ENCODE assay signal across 22 mouse cellular contexts in the genomic region with DNA sequence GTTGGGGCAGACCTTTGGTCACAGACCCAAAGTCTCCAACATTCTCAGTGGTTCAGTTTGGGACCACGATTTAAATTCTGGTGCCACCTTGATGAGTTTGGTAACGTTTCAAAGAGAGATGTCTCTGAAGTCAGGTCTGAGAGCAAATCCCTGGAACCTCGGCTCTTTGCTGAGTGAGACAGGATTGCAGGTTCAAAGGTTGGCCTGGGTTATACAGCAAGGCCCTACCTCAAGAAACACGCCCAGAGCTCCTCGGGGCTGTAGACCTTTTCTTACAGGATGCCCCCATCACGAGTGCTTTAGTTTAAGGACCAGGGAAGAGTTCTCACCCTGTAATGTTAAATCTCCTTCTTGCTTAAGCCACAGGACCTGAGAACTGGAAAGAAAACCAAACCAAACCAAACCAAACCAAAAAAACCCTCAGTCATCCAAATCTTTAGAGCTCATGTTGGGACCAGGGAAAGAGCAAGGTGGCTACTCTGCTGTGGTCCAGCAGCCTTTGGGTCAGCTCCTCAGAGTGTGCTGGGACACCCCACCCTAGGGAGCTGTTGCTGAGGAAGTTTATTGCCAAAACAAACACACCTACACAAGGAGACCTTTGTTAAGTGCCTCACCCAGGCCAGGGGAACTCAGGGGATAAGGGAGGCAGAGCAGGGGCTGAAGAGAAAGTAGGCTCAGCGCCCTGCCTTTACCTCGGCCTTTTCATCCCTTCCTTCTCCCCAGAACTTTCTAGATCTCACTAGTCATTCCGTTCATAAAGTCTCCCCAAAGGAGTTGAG. TPM values are rescaled to one million over a fixed set of nuclear protein-coding genes. Genes with fewer than 3 reads are reported as not detected.
DNase-seq lines count a peak whose midpoint lies in the region; ATAC-seq and TF ChIP-seq lines count a peak whose summit lies in the region.
"Had no signal": no experiment of that assay in that cellular context is flagged by ENCODE, and none has a peak within 500 bp of the region (broad histone marks: within the 10 kb centered on the region; RNA-seq: fewer than 3 reads in every experiment).

No protein-coding gene starts in this region.

- H3K9ac ChIP-seq in kidney, postnatal 0 days (ENCODE audit: low read depth, low read length) = no peak overlapping the region
- H3K9ac ChIP-seq in intestine, embryonic 14.5 days (ENCODE audit: low read length) = no peak overlapping the region
- H3K9ac ChIP-seq in liver, embryonic 12.5 days = peak overlapping the region; percentile 33
- H3K9ac ChIP-seq: hindbrain, embryonic 12.5 days had no signal

- H3K4me3 ChIP-seq in kidney, postnatal 0 days (replicated peaks; ENCODE audit: low read depth, low read length) = no peak overlapping the region
- H3K4me3 ChIP-seq in intestine, embryonic 14.5 days (ENCODE audit: low read depth, low read length) = no peak overlapping the region
- no peak overlapping the region for H3K4me3 ChIP-seq in liver, embryonic 12.5 days
- H3K4me3 ChIP-seq: heart, adult 2 months; hindbrain, embryonic 12.5 days had no signal

- no peak for DNase-seq in kidney, postnatal 0 days (ENCODE audit: low spot score)
- no peak for DNase-seq in kidney, adult 11 months
- no peak for DNase-seq in intestine, embryonic 14.5 days (ENCODE audit: low spot score)
- peak; percentile 68 for DNase-seq in lung, postnatal 36 days
- no peak for DNase-seq in thymus, postnatal 0 days (ENCODE audit: low spot score)
- no peak for DNase-seq in layer of hippocampus, postnatal 10 days (ENCODE audit: low spot score in 2 of 2)
- DNase-seq: adrenal gland, postnatal 14 days; B cell, adult 2 months; cerebellum, adult 8-10 months; gastrocnemius, postnatal 10 days; heart, adult 2 months; left cerebral cortex, postnatal 4 days; right cerebral cortex, postnatal 4 days; thymus, postnatal 14 days had no signal

- no peaks in the 10 kb centered on the region for H3K9me3 ChIP-seq in kidney, postnatal 0 days (replicated peaks; ENCODE audit: low read length)
- H3K9me3 ChIP-seq in intestine, embryonic 14.5 days (ENCODE audit: control insufficient read depth, low read length) = no peaks in the 10 kb centered on the region
- no peaks in the 10 kb centered on the region for H3K9me3 ChIP-seq in liver, embryonic 12.5 days (replicated peaks)
- H3K9me3 ChIP-seq: hindbrain, embryonic 12.5 days had no signal

- no peak for ATAC-seq in kidney, postnatal 0 days (replicated peaks; ENCODE audit: low FRiP score, low read depth)
- ATAC-seq in intestine, embryonic 14.5 days (replicated peaks; ENCODE audit: low FRiP score, low TSS enrichment, low read depth) = no peak
- no peak for ATAC-seq in liver, embryonic 12.5 days
- no peak for ATAC-seq in frontal cortex, adult (ENCODE audit: low TSS enrichment)
- ATAC-seq: activated CD4-positive, CD25-positive, alpha-beta regulatory T cell, adult 4 months; inflammation-experienced regulatory T-cells, adult 6 months; Patski had no signal

- peak overlapping the region; percentile 32; the same call in 1 of the 2 replicates for H3K27ac ChIP-seq in kidney, postnatal 0 days
- peak overlapping the region; percentile 77 for H3K27ac ChIP-seq in intestine, embryonic 14.5 days (ENCODE audit: low read depth)
- peak overlapping the region; percentile 98 for H3K27ac ChIP-seq in liver, embryonic 12.5 days
- H3K27ac ChIP-seq: heart, adult 2 months; hindbrain, embryonic 12.5 days had no signal

- H3K36me3 ChIP-seq in kidney, postnatal 0 days (ENCODE audit: insufficient read depth, low read length) = no peaks in the 10 kb centered on the region
- H3K36me3 ChIP-seq in intestine, embryonic 14.5 days (ENCODE audit: control insufficient read depth, insufficient read depth, low read length) = 0 out of 2 replicates have a peak, but pooled peaks cover 6% of the 10 kb centered on the region
- H3K36me3 ChIP-seq in liver, embryonic 12.5 days = peaks cover 60% of the 10 kb centered on the region
- H3K36me3 ChIP-seq: hindbrain, embryonic 12.5 days had no signal

- H3K4me1 ChIP-seq in kidney, postnatal 0 days (replicated peaks; ENCODE audit: insufficient read depth, low read length) = 0 out of 2 replicates have a peak, but pooled peaks cover 8% of the 10 kb centered on the region
- H3K4me1 ChIP-seq in intestine, embryonic 14.5 days (replicated peaks; ENCODE audit: control insufficient read depth, insufficient read depth, low read length) = peaks cover 3% of the 10 kb centered on the region; the same call in 1 of the 2 replicates
- peaks cover 97% of the 10 kb centered on the region for H3K4me1 ChIP-seq in liver, embryonic 12.5 days
- H3K4me1 ChIP-seq: hindbrain, embryonic 12.5 days had no signal

- TF ChIP-seq CTCF in kidney, postnatal 0 days (IDR thresholded peaks at IDR 0.05; ENCODE audit: low read depth) = no peak

- WGBS in kidney, postnatal 0 days = 71% methylated on average over 9 of the region's 9 CpGs
- 70% methylated on average over 8 of the region's 9 CpGs for WGBS in intestine, embryonic 14.5 days
- WGBS in liver, embryonic 12.5 days (ENCODE audit: insufficient replicate concordance) = 79% methylated on average over 9 of the region's 9 CpGs

- no peak overlapping the region for H3K4me2 ChIP-seq in kidney, postnatal 0 days (ENCODE audit: low read length)
- no peak overlapping the region for H3K4me2 ChIP-seq in intestine, embryonic 14.5 days (ENCODE audit: low read length)
- peak overlapping the region; percentile 62; the same call in 1 of the 2 replicates for H3K4me2 ChIP-seq in liver, embryonic 12.5 days

- no peaks in the 10 kb centered on the region for H3K27me3 ChIP-seq in kidney, postnatal 0 days (ENCODE audit: insufficient read depth, low read length)
- no peaks in the 10 kb centered on the region for H3K27me3 ChIP-seq in intestine, embryonic 14.5 days (replicated peaks; ENCODE audit: control insufficient read depth, insufficient read depth, low read length)
- no peaks in the 10 kb centered on the region for H3K27me3 ChIP-seq in liver, embryonic 12.5 days (replicated peaks)
- H3K27me3 ChIP-seq: hindbrain, embryonic 12.5 days; Patski had no signal

RNA-seq across cellular contexts. Expression of gene Pnpo, which starts 7.7 kb away (rescaled TPM):
- 31.7 and 33.2 TPM in 2 replicates for polyA plus RNA-seq in kidney, postnatal 0 days (2015; fragmentation: Nextera tagmentation; extraction: Ambion mirVana)
- polyA plus RNA-seq in intestine, embryonic 14.5 days (2014; fragmentation: Nextera tagmentation; extraction: Ambion mirVana) = 40.9 and 44.1 TPM in 2 replicates
- 528 and 553 TPM in 2 replicates for polyA plus RNA-seq in liver, embryonic 12.5 days (2016; fragmentation: Nextera tagmentation; extraction: Ambion mirVana)
- 39.0 and 39.5 TPM in 2 replicates for polyA plus RNA-seq in thymus, postnatal 0 days (2015; fragmentation: Nextera tagmentation; extraction: Ambion mirVana)
- total RNA-seq in layer of hippocampus, postnatal 10 days (2021) = 10 to 100 TPM; 28.0 to 28.8 TPM

RNA-seq across cellular contexts. Expression of gene Prr15l, which starts 8.2 kb away (rescaled TPM):
- 76.5 and 88.2 TPM in 2 replicates for polyA plus RNA-seq in kidney, postnatal 0 days (2015; fragmentation: Nextera tagmentation; extraction: Ambion mirVana)
- 56.8 and 62.5 TPM in 2 replicates for polyA plus RNA-seq in intestine, embryonic 14.5 days (2014; fragmentation: Nextera tagmentation; extraction: Ambion mirVana)
- 2.4 and 3.2 TPM in 2 replicates for polyA plus RNA-seq in liver, embryonic 12.5 days (2016; fragmentation: Nextera tagmentation; extraction: Ambion mirVana)
- 1.0 and 1.5 TPM in 2 replicates for polyA plus RNA-seq in thymus, postnatal 0 days (2015; fragmentation: Nextera tagmentation; extraction: Ambion mirVana)
- total RNA-seq in layer of hippocampus, postnatal 10 days (2021) = not detected
- total RNA-seq: gastrocnemius, postnatal 10 days; left cerebral cortex, postnatal 4 days had no signal
- polyA plus RNA-seq: cortical plate, adult 2 months; frontal cortex, adult 2 months had no signal

RNA-seq across cellular contexts. Expression of gene Cdk5rap3, which starts 19.8 kb away (rescaled TPM):
- 77.8 and 81.6 TPM in 2 replicates for polyA plus RNA-seq in kidney, postnatal 0 days (2015; fragmentation: Nextera tagmentation; extraction: Ambion mirVana)
- polyA plus RNA-seq in intestine, embryonic 14.5 days (2014; fragmentation: Nextera tagmentation; extraction: Ambion mirVana) = 64.2 and 70.1 TPM in 2 replicates
- 49.0 and 51.6 TPM in 2 replicates for polyA plus RNA-seq in liver, embryonic 12.5 days (2016; fragmentation: Nextera tagmentation; extraction: Ambion mirVana)
- 105 and 116 TPM in 2 replicates for polyA plus RNA-seq in thymus, postnatal 0 days (2015; fragmentation: Nextera tagmentation; extraction: Ambion mirVana)
- total RNA-seq in layer of hippocampus, postnatal 10 days (2021) = 10 to 100 TPM; 53.4 to 59.6 TPM

RNA-seq across cellular contexts. Expression of gene Sp2, which starts 46.7 kb away (rescaled TPM):
- 16.3 and 16.4 TPM in 2 replicates for polyA plus RNA-seq in kidney, postnatal 0 days (2015; fragmentation: Nextera tagmentation; extraction: Ambion mirVana)
- 18.6 and 18.7 TPM in 2 replicates for polyA plus RNA-seq in intestine, embryonic 14.5 days (2014; fragmentation: Nextera tagmentation; extraction: Ambion mirVana)
- 15.5 and 18.5 TPM in 2 replicates for polyA plus RNA-seq in liver, embryonic 12.5 days (2016; fragmentation: Nextera tagmentation; extraction: Ambion mirVana)
- polyA plus RNA-seq in thymus, postnatal 0 days (2015; fragmentation: Nextera tagmentation; extraction: Ambion mirVana) = 19.2 and 21.9 TPM in 2 replicates
- 10 to 100 TPM; 11.5 to 12.0 TPM for total RNA-seq in layer of hippocampus, postnatal 10 days (2021)

Comparison
In these comparisons a context has a peak if more than half of its experiments do, and no peak if none do; other contexts are left out.
1. H3K27ac ChIP-seq: peak in every context shown above with its lines; median percentile 98 in liver, embryonic 12.5 days; 77 in intestine, embryonic 14.5 days; 32 in kidney, postnatal 0 days.
2. RNA of gene Pnpo, which starts 7.7 kb away (polyA plus RNA-seq): 528 to 553 TPM in liver, embryonic 12.5 days; 40.9 to 44.1 TPM in intestine, embryonic 14.5 days, 39.0 to 39.5 TPM in thymus, postnatal 0 days and 31.7 to 33.2 TPM in kidney, postnatal 0 days; every median in the first group is over 10 times any median in the second.
3. RNA of gene Prr15l, which starts 8.2 kb away (polyA plus RNA-seq): 76.5 to 88.2 TPM in kidney, postnatal 0 days and 56.8 to 62.5 TPM in intestine, embryonic 14.5 days; 2.4 to 3.2 TPM in liver, embryonic 12.5 days and 1.0 to 1.5 TPM in thymus, postnatal 0 days; every median in the first group is over 10 times any median in the second.